Mouse (Mus musculus) embryonic facial prominence, embryonic 13.5 days (tissue): ENCODE data around the gene Snu13. TPM values are rescaled to one million over a fixed set of nuclear protein-coding genes. Genes with fewer than 3 reads are reported as not detected.

Experiments used
- ATAC-seq: fragments of 200-750 bp; cut with Nextera tagmentation; 2 replicates; pipeline ENCODE4 v1.8.0; 2017; ENCODE audit warnings: low read depth; ENCODE audit not compliant: insufficient number of reproducible peaks, insufficient read depth, low FRiP score, low TSS enrichment
- H3K27ac ChIP-seq: fragments of 300-500 bp; sonication (generic); 2 replicates; pipeline ENCODE4 v1.5.1; 2015; ENCODE audit warnings: moderate library complexity, mild to moderate bottlenecking, inconsistent platforms
- H3K27me3 ChIP-seq: fragments of 300-500 bp; sonication (generic); 2 replicates; pipeline ENCODE4 v1.6.1; 2015; ENCODE audit warnings: mild to moderate bottlenecking, inconsistent platforms
- H3K36me3 ChIP-seq: fragments of 300-500 bp; sonication (generic); 2 replicates; pipeline ENCODE4 v1.6.1; 2015; ENCODE audit warnings: mild to moderate bottlenecking, inconsistent platforms
- H3K4me1 ChIP-seq: fragments of 300-500 bp; sonication (generic); 2 replicates; pipeline ENCODE4 v1.6.1; 2015; ENCODE audit warnings: inconsistent platforms
- H3K4me2 ChIP-seq: fragments of 300-500 bp; sonication (generic); 2 replicates; pipeline ENCODE4 v1.6.1; 2015; ENCODE audit warnings: moderate library complexity, mild to moderate bottlenecking, inconsistent platforms
- H3K4me3 ChIP-seq: fragments of 300-500 bp; sonication (generic); 2 replicates; pipeline ENCODE4 v1.5.1; 2015; ENCODE audit warnings: mild to moderate bottlenecking, inconsistent platforms
- H3K9ac ChIP-seq: fragments of 300-500 bp; sonication (generic); 2 replicates; pipeline ENCODE4 v1.6.1; 2015; ENCODE audit warnings: mild to moderate bottlenecking, inconsistent platforms
- H3K9me3 ChIP-seq: fragments of 300-500 bp; sonication (generic); 2 replicates; pipeline ENCODE4 v1.6.1; 2016; ENCODE audit warnings: inconsistent platforms
- WGBS: fragments of 180-500 bp; shearing (Covaris S2); methylation state at CpG from one replicate; pipeline ENCODE4 v1.1.7; 2015; ENCODE audit warnings: mixed read lengths; 5-methylcytosine and 5-hydroxymethylcytosine counted together
- polyA plus RNA-seq: library from polyadenylated mRNA; unstranded; fragments of >200 nt; fragmentation: Nextera tagmentation; extraction: Ambion mirVana; gene quantifications from 2 replicates; pipeline ENCODE4 v1.2.1, GENCODE M21; 2015

Gene Snu13
- 281 and 331 TPM in 2 replicates for polyA plus RNA-seq

DNA sequence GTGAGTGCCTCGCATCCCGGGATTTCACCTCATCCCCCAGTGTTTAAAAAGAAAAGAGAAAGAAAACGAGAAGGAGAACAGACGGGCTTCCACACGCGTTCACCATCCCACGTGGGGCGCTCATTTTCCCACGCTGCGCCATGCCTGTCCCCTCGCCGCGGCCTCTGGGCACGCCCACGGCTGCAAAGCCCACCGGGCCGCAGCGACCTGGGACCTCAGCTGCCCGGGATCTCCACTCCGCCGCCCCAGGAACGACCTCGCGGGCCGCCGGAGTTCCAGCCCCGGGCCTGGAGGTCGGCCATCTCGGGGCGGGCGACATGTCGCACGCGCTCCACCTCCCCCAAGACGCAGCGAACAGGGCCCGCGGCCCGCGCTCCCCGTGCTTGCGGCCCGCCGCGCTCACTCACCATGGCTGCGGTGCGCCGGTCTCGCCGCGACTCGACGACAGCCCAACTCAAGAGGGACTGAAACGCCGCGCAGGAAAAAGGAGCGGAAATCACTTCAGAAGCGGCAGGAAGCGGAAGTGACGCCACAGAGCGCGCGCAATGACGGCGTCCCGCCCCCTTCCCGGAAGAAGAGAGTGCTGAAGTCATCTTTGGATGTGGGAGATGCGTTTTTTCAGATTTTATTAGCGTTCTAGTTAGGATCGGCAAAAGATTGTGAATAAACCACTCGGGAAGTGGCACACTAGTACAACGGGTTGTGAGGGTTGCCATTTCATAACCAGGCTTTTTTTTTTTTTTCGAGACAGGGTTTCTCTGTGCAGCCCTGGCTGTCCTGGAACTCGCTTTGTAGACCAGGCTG is at the start of gene Snu13:
Snu13 (minus strand) TSS at position 519 of the 804 bp plus-strand sequence.
- no peaks in the 10 kb centered on the region for H3K9me3 ChIP-seq
- H3K4me1 ChIP-seq = peaks cover 15% of the 10 kb centered on the region
- peak within 1 kb of the TSS; percentile 99 for H3K9ac ChIP-seq
- peaks cover 14% of the 10 kb centered on the region for H3K36me3 ChIP-seq
- ATAC-seq = 0 out of 2 replicates have a peak, but pooled peaks have one; percentile 61
- peak within 1 kb of the TSS; percentile 100 for H3K4me3 ChIP-seq
- H3K4me2 ChIP-seq = peak within 1 kb of the TSS; percentile 89
- no peaks in the 10 kb centered on the region for H3K27me3 ChIP-seq
- H3K27ac ChIP-seq = peak within 1 kb of the TSS; percentile 95
- under 1% methylated on average over 74 of the region's 74 CpGs for WGBS

DNA sequence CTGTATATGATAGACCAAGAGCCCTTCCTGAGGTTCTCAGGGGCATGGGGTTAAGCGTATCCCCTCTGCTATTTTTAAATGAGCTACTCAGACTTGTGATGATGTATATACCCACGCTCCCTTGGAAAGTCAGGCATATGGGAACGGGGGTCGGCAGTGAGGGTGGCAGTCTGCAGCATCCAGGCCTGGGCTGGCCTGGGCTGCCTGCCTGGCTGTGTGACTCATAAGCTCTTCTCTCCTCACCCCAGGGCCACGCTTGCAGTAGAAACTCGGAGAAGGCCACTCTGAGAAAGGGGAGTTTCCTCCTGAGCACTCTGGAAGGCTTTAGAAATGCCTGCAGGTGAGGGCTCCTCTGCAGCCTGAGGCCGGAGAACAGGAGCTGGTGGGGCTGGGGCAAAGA is 43.7 kb upstream of the Snu13 start:
- no peaks in the 10 kb centered on the region for H3K9me3 ChIP-seq
- peaks cover 12% of the 10 kb centered on the region; the same call in 1 of the 2 replicates for H3K27me3 ChIP-seq
- H3K9ac ChIP-seq = no peak overlapping the region
- no peaks in the 10 kb centered on the region for H3K36me3 ChIP-seq
- 75% methylated on average over 7 of the region's 7 CpGs for WGBS
- ATAC-seq = no peak
- H3K4me3 ChIP-seq = no peak overlapping the region
- H3K4me2 ChIP-seq = no peak overlapping the region
- H3K27ac ChIP-seq = no peak overlapping the region
- H3K4me1 ChIP-seq = no peaks in the 10 kb centered on the region

DNA sequence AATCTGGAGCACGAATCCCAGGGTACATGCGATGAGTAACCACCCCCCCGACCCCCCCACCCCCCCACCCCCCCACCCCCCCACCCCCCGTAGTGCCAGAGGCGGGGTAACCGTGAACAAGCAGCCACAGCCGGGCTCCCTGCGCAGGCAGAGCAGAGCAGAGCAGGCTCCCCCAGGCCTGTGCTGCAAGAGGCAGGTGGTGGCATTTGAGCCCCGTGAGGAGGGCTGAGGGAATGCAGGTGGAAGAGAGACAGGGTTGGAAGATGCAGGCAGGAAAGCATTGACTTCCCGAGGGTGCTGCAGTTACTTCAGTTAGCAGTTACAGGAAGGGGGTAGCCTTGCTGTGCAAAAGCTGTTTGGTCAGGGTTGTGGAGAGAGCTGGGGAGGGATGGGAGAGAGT is 39.9 kb upstream of the Snu13 start:
- 9% methylated on average over 10 of the region's 10 CpGs for WGBS

DNA sequence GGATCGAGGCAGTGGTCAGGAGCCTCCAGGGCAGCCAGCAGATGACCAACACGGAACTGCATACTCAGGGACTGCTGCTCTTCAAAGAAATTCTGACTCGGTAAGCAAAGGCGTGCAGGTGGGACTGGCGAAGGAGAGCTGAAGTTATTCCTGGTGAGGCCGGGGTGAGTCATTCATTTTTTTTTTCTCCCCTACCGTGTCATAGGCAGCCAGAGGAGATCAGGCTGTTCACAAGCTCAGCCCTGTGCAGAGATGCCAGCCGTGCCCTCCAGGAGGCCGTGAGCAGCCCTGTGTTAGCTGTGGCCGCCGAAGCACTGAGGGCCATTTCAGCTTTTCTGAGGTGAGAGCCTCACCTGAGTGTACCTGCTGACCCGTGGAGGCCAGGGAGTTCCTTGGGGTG is 38.7 kb upstream of the Snu13 start:
- Histone ChIP-seq H3K9ac (no peak overlapping the region), H3K27me3 (peaks cover 14% of the 10 kb centered on the region), H3K9me3 (no peaks in the 10 kb centered on the region), H3K4me1 (no peaks in the 10 kb centered on the region), H3K27ac (no peak overlapping the region), H3K4me3 (no peak overlapping the region), H3K36me3 (no peaks in the 10 kb centered on the region), H3K4me2 (no peak overlapping the region)
- no peak for ATAC-seq
- 82% methylated on average over 12 of the region's 12 CpGs for whole genome bisulfite sequencing

More for the DNA sequence above, 39.9 kb upstream of the Snu13 start:
- Histone ChIP-seq H3K27ac (no peak overlapping the region), H3K9ac (no peak overlapping the region), H3K4me2 (no peak overlapping the region), H3K4me3 (no peak overlapping the region), H3K27me3 (peaks cover 14% of the 10 kb centered on the region), H3K36me3 (no peaks in the 10 kb centered on the region), H3K9me3 (no peaks in the 10 kb centered on the region), H3K4me1 (no peaks in the 10 kb centered on the region)
- ATAC-seq = no peak

DNA sequence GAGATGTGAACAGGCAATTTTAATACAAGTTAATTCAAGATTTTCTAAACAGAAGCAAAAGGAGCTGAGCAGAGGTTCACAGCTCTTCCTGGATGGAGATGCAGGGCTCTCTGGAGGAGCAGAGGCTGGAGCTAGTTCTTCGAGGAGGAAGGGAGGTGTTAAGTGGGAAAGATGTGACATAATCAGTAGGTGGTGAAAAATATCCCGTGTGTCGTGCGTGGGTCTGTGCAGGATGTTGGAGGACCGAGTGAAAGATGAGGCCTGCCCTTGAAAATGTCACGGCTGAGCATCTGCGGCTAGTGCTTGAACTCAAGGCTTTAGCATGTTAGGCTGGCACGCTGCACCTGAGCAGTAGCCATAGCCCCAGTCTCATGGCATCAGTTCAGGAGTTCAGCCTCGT is 38.2 kb upstream of the Snu13 start:
- no peaks in the 10 kb centered on the region for H3K4me1 ChIP-seq
- no peak for ATAC-seq
- H3K27ac ChIP-seq = no peak overlapping the region
- H3K4me2 ChIP-seq = no peak overlapping the region
- peaks cover 14% of the 10 kb centered on the region for H3K27me3 ChIP-seq
- H3K9me3 ChIP-seq = no peaks in the 10 kb centered on the region
- H3K9ac ChIP-seq = no peak overlapping the region
- 81% methylated on average over 9 of the region's 9 CpGs for WGBS
- no peak overlapping the region for H3K4me3 ChIP-seq
- H3K36me3 ChIP-seq = no peaks in the 10 kb centered on the region

GRCm38 (mm10) chr15:82081161-82081560 is 33.8 kb upstream of the Snu13 start:
- peaks cover 3% of the 10 kb centered on the region; the same call in 1 of the 2 replicates for H3K27me3 ChIP-seq
- no peak overlapping the region for H3K27ac ChIP-seq
- H3K4me3 ChIP-seq = no peak overlapping the region
- H3K36me3 ChIP-seq = no peaks in the 10 kb centered on the region
- 36% methylated on average over 7 of the region's 7 CpGs for WGBS
- 0 out of 2 replicates have a peak, but pooled peaks have one; percentile 26 for ATAC-seq
- H3K4me2 ChIP-seq = no peak overlapping the region
- no peak overlapping the region for H3K9ac ChIP-seq
- H3K9me3 ChIP-seq = no peaks in the 10 kb centered on the region
- no peaks in the 10 kb centered on the region for H3K4me1 ChIP-seq

DNA sequence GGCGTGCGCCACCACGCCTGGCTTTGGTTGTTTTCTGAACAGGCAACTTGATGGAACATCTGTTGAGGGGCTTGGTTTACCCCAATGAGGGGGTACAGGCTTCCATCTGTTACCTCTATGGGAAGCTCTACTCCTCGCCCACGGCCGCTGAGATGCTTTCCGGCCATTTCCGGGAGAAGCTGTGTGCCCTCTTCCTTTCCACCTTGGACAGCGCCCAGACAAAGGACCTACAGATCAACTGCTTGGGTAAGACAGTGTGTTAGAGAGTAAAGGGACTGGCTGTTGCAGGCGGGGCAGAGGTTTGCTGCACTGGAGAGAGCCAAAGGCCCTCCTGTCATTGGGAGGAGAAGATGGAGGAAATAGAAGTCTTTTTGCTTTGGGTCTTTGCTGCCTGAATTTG is 32.5 kb upstream of the Snu13 start:
- no peak for ATAC-seq
- WGBS = 49% methylated on average over 10 of the region's 10 CpGs

GRCm38 (mm10) chr15:82073490-82073889 is 26.1 kb upstream of the Snu13 start:
- H3K4me3 ChIP-seq = no peak overlapping the region
- H3K27ac ChIP-seq = no peak overlapping the region
- peaks cover 4% of the 10 kb centered on the region for H3K4me1 ChIP-seq
- no peaks in the 10 kb centered on the region for H3K9me3 ChIP-seq
- no peak overlapping the region for H3K4me2 ChIP-seq
- no peak for ATAC-seq
- H3K27me3 ChIP-seq = peaks cover 43% of the 10 kb centered on the region
- H3K9ac ChIP-seq = no peak overlapping the region
- H3K36me3 ChIP-seq = no peaks in the 10 kb centered on the region
- 85% methylated on average over 7 of the region's 7 CpGs for WGBS

More for the DNA sequence above, 32.5 kb upstream of the Snu13 start:
- Histone ChIP-seq H3K27me3 (no peaks in the 10 kb centered on the region), H3K4me2 (no peak overlapping the region), H3K4me1 (no peaks in the 10 kb centered on the region), H3K9me3 (no peaks in the 10 kb centered on the region), H3K9ac (no peak overlapping the region), H3K4me3 (no peak overlapping the region), H3K36me3 (no peaks in the 10 kb centered on the region), H3K27ac (no peak overlapping the region)

DNA sequence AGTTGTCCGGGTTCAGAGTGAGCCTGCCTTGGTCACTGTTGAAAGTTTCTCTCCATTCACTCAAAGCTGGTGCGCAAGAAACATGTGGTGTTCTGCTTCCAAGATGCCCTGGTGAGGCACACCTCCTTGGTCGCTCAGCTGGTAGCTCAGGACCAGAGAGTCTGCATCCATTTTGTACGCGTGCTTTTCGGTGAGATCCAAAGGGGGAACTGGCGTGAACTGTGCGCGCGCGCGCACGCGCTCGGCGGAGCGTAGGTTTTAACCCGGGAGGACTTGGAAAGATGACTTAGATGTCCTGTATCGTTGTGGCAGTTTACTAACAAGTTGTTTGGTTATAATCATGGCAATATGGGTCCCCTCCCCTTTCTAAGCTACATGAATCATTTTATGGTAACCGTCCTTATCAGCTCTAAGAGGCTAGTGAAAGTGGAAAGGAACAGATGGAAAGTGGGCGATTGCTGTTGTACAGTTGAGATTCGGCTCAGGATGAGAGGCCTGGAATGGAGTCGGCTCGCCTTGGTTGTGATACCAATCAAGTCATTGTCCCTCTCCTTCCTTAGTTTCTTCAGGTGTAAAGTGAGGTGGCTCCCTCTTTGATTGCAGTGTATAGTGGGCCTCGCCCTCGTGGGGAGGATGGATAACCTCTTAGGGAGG is 24.5 kb upstream of the Snu13 start:
- no peak for ATAC-seq
- Histone ChIP-seq H3K27ac (no peak overlapping the region), H3K36me3 (no peaks in the 10 kb centered on the region), H3K9ac (no peak overlapping the region), H3K4me3 (no peak overlapping the region), H3K4me1 (peaks cover 4% of the 10 kb centered on the region), H3K27me3 (peaks cover 49% of the 10 kb centered on the region), H3K9me3 (no peaks in the 10 kb centered on the region), H3K4me2 (no peak overlapping the region)
- 89% methylated on average over 26 of the region's 26 CpGs for WGBS

- Histone ChIP-seq H3K27me3 (peaks cover 53% of the 10 kb centered on the region), H3K4me3 (peak within 1 kb of the TSS; percentile 21), H3K9ac (no peak within 1 kb of the TSS), H3K4me1 (peaks cover 4% of the 10 kb centered on the region), H3K36me3 (no peaks in the 10 kb centered on the region), H3K4me2 (peak within 1 kb of the TSS; percentile 46), H3K27ac (no peak within 1 kb of the TSS), H3K9me3 (no peaks in the 10 kb centered on the region)
- WGBS = 22% methylated on average over 40 of the region's 40 CpGs
- no peak for ATAC-seq
These were observed 22.5 kb upstream of the Snu13 start, which contains the start of gene Mei1 for GRCm38 (mm10) chr15:82069898-82070297. Gene Mei1 (plus strand): TSS chr15:82069996.

GRCm38 (mm10) chr15:82065511-82065910 is 18.1 kb upstream of the Snu13 start:
- H3K4me1 ChIP-seq = peaks cover 17% of the 10 kb centered on the region
- 0 out of 2 replicates have a peak overlapping the region, but pooled peaks have one; percentile 21 for H3K9ac ChIP-seq
- peaks cover 59% of the 10 kb centered on the region for H3K27me3 ChIP-seq
- ATAC-seq = no peak
- H3K27ac ChIP-seq = no peak overlapping the region
- 0 out of 2 replicates have a peak overlapping the region, but pooled peaks have one; percentile 18 for H3K4me2 ChIP-seq
- 21% methylated on average over 7 of the region's 7 CpGs for WGBS
- no peak overlapping the region for H3K4me3 ChIP-seq
- no peaks in the 10 kb centered on the region for H3K36me3 ChIP-seq
- H3K9me3 ChIP-seq = no peaks in the 10 kb centered on the region
